Mouse (Mus musculus) cerebellum, adult 2 months (tissue): ENCODE data around the gene Rbfox1.

Experiments used
- CTCF ChIP-seq: fragments of 200-500 bp; IDR thresholded peaks from 2 replicates; pipeline ENCODE4 v1.5.1; 2011; ENCODE audit warnings: low read depth, mild to moderate bottlenecking, control low read depth, low read length, moderate library complexity, borderline replicate concordance; ENCODE audit not compliant: insufficient read depth
- POLR2A ChIP-seq: fragments of 200-500 bp; IDR thresholded peaks from 2 replicates; pipeline ENCODE4 v1.6.1; 2011; ENCODE audit warnings: low read length, control low read depth, borderline replicate concordance; ENCODE audit not compliant: insufficient read depth

DNA sequence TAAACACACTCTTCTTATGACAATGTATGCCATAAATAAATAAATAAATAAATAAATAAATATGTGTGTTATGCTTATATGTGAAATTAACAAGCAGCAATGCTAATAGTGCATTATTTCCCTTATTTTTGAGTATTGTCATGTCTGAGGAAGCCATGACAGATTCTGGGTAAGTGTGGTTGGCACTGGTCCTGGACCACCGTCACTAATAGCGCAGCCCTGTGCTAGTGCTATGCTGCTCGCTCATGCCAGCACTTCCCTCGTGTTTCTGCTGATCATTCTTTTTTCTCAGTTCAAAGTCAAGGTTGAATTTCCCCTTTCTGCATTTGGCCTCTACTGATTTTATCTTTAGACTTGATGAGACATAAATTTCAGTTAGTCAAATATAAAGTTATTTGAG, 398.3 kb downstream of the Rbfox1 start:
- no peak for TF ChIP-seq POLR2A
- TF ChIP-seq CTCF: no peak
